Mouse (Mus musculus) bone marrow, adult 2 months (tissue): Measurements from ENCODE around the gene Otol1.

Source experiments
- CTCF ChIP-seq: fragments of 200-500 bp; IDR thresholded peaks from 2 replicates; pipeline ENCODE4 v1.5.1; 2011; ENCODE audit warnings: low read length, control low read depth; ENCODE audit not compliant: control insufficient read depth, insufficient read depth
- POLR2A ChIP-seq: fragments of 200-500 bp; IDR thresholded peaks from 2 replicates; pipeline ENCODE4 v1.6.1; 2011; ENCODE audit warnings: low read depth, mild to moderate bottlenecking, control low read depth, low read length, borderline replicate concordance; ENCODE audit not compliant: control insufficient read depth

GRCm38 (mm10) chr3:70026605-70027004 lies 19.2 kb downstream of the Otol1 start:
- TF ChIP-seq CTCF (no peak), POLR2A (no peak)
